Mouse (Mus musculus) cerebellum, adult 9-11 months (tissue): ENCODE results near the gene Prr22.

Experiments
- DNase-seq: peaks from one replicate; pipeline ENCODE4 v3.0.0; 2022

Gene Prr22

DNA sequence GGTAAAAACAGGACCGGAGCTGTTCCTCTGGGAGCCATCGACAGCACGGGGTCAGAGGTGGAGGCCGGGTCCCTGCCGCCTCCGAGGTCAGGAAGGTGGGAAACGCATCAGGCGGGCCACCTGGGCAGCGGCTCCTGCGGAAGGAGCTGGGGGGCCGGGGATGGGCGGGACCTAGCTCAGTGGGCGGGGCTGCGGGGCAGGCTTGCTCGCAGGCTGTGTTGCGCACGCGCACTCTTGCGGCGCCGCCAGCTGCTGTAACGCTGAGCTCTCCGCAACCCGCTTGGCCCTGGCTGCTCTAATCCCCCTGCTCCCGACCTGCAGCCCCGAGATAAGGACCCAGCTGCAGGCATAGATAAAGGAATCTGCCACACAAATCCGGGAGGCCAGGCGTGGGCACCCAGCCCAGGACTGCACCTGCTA, 8.0 kb upstream of the Prr22 start:
- DNase-seq = peak; percentile 90

DNA sequence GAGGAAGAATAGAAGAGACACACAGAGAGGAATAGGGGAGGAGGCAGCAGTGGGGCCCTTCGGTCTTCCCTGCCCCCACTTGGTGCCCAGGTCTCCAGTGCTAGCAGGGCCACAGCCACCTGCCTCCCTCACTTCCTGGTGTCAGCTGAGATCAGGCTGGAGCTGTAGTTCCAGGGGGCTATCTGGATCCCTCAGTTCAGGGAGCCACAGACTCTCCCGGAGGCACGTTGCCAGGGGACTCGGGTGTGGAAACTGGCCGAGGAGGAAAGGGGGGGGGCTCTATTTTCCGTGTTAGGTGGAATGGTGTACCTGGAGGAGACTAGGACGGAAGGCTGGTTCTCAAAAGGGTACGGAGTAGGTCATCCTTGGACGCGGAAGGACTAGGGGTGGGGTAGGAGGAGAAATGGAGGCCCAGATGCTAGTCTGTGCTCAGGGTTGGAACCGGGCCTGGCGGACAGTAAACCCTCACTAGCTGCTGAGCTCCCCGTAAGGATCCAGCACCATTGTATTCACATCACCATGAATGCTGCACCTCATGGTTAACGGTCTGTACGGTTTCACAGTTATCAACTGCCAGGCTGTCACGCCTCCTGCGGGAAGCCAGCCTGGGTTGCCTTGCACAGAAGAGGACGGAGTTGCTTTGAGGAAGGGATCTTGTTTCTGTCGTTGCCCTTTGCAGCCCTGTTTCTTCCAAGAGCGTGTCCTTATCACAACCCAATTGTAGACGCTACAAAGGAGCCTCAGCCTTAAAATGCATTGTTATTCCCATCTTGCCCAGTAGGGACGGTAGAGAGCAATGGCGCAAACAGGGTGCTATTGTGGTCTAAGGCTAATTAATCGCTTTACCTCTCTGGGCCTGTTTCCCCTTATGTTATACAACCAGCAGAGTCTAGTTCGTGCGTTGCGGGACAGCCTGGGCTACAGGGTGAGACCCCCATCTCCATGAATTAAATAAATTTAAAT, 7.0 kb upstream of the Prr22 start:
- DNase-seq = peak; percentile 79

DNA sequence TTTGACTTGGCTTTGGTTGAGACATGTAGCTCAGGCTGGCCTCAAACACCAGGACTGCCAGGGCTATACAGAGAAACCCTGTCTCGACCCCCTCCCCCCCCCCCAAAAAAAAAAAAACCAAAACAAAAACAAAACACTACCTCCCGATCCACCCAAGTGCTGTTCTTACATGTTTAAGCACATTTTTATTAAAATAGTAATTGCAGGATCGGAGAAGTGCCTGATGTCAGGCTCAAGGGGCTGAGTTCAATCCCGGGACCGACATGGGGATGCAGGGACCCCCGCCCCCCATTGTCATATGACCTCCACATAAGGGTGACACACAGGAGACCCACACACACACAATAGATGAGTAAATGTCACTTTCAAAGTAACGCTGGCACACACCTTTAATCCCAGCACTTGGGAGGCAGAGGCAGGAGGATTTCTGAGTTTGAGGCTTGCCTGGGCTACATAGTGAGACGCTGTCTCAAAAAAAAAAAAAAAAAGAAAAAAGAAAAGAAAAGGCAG, 6.3 kb upstream of the Prr22 start:
- peak; percentile 72 for DNase-seq

DNA sequence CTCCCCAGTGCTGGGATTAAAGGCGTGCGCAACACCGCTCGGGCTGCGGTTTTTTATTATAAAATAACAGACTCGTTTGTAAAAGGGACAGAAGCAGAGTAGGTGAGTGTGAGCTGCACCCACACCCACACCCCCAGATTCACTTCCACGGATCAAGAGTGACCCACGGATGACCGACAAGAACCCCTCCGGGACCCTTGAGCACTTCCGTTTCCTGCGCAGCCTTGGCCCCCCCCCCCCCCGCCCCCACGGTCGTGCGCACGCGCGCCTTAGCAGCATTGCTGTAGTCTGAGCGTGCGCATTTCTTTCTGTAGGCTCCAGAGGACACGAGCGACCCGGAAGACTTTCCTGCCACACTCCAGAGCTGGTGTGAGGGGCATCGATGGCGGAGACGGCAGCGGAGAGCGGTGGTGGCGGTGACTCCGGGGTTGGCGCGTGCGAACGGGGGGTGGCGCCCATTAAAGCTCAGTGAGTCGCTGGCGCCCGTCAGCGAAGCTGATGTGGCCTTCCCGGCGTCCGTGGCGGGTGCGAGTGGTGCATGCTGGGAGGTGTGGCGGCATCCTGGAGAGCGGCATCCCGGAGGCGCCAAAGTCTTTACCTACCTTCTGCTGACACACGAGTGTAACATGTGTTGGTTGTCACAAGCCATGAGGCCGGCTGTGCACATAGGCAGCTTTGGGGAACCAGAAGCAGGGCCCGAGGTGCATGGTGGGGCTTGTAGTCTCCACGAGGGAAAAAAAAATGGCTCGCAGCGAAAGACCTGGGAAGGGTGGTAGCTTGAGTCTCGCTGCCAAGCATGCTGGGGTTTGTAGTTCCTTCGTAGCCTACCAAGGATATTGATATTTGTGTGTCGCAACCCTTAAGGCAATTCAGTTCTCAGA, 5.3 kb upstream of the Prr22 start, which contains the start of gene Dus3l:
Gene Dus3l (plus strand): TSS at position 284 of the 881 bp plus-strand sequence.
- DNase-seq = peak; percentile 95

DNA sequence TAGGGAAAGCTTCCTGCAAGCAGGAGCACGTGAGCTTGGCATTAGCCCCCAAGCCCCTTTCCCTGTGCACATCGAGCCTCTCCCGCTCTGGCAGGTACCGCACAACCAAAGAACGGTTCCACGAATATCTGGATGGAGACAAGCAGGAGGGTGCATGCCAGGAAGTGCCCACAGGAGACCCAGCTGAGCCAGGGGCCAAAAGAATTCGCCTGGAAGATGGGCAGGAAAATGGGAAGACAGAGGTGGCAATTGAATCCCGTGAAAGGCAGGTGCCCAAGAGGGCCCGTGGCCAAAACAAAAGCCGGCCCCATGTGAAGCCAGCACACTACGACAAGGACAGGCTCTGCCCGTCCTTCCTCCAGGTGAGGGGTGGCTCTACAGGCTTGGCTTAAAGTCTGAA, 4.6 kb upstream of the Prr22 start:
- DNase-seq = peak; percentile 88

DNA sequence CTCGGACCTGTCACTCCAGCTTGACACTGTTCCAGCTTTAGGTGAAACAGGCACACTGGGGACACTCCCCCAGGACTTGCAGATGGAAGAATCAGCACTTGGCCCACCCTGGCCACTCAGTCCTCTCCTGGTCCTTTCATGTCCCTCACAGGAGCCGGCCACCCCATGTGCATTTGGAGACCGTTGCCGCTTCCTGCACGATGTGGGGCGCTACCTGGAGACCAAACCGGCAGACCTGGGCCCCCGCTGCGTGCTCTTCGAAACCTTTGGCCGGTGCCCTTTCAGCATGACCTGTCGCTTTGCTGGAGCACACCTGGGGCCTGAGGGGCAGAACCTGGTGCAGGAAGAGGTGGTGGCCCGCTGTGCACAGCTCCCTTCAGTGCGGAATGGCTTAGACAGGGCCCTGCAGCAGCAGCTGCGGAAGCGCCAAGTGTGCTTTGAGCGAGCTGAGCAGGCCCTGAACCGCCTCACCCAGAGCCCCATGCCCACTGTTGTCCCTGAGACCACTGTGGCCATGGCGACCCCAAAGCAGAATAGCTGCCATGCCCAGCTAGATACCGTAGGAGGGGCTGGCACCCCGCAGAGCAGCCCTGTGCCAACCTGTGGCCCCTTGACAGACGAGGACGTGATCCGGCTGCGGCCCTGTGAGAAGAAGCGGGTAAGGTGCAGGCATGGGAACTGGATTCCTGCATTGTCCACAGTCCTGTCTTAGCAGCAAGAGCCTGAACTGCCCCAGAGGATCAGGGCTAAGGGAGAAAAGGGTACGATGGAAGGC, 3.2 kb upstream of the Prr22 start:
- DNase-seq = peak; percentile 76

DNA sequence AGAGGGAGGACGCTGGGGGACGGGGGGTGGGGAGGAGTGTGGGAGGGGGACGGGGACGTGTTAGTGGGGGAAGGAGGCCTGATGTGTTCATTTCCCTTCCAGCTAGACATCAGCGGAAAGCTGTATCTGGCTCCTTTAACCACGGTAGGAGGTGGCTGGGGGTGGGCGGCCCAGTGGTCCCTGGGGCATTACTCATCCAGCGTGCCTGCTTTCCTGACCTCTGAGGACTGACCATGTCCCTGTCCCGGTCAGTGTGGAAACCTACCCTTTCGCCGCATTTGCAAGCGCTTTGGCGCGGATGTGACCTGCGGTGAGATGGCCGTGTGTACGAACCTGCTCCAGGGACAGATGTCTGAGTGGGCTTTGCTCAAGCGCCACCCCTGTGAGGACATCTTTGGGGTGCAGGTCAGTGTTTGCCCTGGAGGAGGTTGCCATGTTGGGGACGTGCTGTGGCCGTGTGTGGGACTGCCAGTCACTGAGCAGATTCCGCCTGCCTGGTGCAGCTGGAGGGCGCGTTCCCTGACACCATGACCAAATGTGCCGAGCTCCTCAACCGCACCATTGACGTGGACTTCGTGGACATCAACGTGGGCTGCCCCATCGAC, 2.4 kb upstream of the Prr22 start:
- DNase-seq = no peak

DNA sequence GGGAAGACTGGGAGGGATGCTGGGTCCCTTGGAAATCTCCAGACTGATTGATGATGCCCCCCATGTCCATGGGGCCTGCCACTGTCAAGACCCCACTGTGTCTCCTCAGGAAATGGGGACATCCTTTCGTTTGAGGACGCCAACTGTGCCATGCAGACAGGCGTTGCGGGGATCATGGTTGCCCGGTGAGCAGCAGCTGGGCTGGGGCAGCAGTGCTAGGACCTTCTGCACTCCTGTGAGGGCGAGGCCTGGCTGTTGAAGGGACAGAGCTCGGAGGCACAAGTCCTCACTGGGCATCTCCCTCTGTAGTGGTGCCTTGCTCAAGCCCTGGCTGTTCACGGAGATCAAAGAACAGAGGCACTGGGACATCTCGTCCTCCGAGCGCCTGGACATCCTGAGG, 1.1 kb upstream of the Prr22 start:
- DNase-seq = no peak

DNA sequence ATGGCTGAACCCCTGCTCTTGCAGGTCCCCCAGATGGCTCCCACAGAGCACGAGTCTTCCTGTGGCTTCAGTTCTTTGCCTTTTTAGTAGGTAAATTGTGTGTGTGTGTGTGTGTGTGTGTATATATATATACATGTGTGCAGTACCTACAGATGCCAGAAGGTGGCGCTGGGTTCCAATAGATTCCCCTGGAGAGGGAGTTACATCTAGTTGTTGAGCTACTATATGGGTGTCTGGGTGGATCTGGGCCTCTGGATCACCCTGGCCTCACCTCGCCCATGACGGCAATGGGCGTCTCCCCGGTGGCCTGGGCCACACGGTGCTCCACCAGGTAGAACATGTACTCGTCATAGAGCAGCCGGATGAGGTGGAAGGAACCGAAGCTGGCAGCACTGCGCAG, 7.5 kb downstream of the Prr22 start:
- DNase-seq = no peak

DNA sequence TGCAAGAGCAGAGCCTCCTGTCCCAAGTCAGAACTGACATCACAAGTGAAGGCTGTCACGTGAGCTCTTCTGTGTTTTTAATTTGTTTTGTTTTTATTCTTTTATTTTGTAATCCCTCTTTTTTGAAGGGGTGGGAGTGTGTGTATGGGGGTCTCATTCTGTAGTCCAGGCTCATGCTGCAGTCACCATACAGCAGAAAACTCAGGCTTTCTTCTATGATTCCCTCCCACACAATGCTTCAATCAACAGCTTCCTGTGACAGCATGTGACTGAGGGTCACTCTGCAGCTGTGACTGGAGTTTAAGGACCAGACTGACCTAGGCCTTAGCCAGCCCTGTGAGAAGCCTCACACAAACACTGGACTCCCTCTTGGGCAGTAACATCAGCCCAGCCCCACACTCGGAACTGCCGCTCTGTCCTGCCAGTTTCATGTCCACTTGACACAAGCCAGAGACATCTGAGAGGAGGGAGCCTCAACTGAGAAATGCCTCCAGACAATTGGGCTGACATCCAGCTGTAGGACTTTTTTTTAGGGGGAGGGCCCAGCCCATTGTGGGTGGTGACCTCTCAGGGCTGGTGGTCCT, 8.8 kb downstream of the Prr22 start:
- DNase-seq = no peak

DNA sequence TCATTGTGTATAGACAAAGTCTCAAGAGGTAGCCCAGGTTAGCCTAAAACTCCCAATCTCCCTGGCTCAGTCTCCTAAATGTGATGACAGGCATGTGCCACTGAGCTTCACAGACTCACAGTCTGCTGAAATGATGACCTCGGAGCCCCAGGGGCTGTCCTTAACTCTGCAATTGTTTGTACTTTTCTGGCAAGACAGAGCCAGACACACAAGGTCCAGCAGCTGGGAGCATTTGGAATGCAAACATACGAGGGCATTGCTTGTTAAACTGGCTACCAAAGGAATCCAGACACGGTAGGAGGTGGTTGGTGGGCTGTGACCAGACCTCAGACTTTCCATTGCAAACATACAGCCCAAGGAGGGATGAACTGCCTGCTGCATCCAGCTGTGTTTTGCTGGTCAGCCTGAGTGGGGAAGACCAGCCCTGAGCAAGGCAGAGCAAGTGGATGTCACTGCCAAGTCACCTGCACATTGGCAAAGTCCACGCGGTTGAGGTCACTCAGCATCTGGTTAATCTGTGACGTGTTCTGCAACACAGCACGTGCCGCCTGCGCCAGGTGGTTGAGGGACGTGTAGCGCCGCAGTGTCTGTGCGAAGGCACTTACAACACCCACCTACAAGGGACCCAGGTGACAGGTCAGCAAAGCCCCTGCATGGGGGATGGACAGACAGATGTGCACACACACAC, 10.4 kb downstream of the Prr22 start:
- DNase-seq = no peak

DNA sequence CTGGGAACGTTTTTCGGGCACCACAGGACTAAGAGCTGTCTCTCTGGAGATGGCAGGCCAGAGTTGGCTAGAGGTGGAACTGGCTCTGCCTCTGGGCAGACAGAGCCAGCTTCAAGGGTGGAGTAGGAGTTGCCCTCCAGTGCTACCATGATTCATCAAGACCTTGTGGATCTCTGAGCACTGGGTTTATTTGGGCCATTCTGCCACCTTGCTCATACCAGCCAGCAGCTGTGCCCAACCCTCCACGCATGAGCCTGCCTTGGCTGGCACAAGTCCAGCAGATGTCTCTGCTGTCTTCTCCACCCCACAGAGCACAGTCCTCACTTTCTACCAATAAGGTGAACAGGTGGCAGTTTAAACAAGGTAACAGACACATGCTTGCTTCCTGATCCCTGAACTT, 18.8 kb downstream of the Prr22 start:
- no peak for DNase-seq

DNA sequence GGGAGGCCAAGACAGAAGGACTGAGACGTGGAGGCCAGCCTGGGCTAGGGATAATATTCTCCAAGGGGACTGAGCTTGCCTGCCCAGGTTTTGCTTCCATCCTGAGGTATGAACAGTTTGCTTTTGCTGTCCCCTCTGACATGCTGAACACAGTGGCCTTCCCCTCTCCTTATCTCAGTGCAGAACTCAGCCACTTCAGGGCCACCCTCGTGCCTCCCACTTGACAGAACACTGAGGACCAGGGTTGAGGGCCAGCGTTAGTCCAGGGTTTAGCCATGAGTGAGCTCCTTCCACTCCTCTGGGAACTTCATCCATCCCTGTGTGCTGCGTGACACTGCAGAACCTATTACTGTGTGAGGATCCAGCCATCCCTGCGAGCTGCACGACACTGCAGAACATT, 19.2 kb downstream of the Prr22 start:
- DNase-seq = no peak

DNA sequence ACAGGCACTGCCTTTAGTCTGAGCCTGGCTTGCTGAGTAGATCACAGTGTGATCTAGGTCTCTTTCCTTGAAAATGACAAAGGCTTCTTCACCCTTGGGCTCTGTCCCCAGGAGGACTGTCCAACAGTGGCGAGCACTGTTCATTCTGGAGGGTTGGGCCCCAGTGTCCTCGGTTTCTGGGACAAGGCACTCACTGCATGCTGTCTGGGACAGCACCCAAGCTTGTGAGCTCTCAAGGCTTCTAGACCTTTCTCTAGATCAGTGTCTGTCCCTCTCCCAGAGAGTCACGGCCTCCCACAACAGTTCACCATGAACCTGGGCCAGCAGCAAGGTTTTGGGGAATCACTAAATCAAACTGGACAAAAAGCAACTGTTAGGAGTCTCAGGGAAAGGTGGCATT, 22.5 kb downstream of the Prr22 start:
- no peak for DNase-seq

DNA sequence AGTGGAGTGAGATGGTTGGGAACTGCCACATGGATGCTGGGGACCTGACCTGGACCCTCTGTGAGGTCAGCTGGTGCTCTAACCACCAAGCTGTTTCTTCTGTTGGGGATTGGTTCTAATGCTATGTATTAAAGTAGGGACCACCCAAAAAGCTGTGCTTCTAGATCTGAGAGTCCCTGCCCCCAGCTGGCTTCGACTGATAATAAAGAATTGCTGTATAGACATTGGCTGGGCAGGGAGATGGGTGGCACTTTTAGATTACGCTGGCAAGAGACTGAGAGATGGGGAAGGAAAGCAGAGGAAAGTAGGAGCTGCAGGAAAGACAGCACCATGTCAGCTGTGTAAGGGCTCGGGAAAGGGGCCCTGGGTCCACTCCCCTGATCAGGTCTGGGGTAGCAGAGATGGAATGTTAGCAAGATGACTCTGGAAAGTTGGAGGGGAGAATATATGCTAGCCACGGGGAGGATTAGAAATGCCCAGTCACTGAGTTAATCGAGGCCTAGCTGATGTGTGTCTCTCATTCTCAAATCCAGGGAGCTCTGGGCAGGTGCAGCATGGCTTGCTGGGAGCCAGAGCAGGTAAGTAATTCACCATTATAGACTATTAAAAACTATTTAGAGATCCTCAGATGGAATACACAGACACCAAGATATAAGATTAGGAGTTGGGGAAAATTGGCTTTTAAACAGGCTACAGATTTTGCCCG, 23.7 kb downstream of the Prr22 start:
- DNase-seq = no peak

DNA sequence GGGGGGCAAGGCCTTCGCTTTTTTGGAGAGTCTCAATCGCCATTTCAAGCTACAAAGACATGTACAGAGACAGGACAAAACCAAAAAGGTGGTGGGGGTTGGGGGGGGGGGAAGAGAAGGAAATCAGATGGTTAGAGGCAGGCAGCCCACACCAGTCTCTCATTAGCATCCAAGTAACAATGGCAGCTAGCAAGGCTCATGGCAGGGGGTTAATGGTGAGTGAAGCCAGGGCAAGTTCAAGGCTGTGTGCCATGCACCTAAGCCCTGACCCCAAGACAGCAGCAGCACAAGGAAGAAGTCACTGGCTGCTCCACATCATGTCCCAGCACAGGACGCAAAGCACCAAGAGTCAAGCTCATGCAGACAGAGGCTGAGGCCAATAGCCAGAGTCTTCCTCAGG, 29.2 kb downstream of the Prr22 start:
- DNase-seq = no peak

DNA sequence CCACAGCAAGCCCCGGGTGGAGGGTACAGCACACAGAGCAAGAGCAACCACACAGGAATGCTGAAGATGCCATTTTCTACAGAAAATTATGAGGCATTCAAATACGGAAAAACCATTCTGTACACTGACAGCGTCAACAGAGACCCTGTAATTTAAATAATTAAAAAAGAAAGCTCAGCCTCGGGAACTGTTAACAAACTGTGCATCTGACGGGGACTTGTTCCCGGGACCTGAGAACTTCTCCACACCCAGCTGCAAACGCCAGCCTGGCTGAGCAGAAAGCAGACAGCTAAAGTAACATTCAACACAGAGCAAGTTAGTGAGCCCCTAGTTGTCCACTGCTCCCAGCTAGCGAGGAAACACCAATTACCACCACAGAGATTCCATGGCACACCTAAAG, 32.0 kb downstream of the Prr22 start:
- DNase-seq = no peak

DNA sequence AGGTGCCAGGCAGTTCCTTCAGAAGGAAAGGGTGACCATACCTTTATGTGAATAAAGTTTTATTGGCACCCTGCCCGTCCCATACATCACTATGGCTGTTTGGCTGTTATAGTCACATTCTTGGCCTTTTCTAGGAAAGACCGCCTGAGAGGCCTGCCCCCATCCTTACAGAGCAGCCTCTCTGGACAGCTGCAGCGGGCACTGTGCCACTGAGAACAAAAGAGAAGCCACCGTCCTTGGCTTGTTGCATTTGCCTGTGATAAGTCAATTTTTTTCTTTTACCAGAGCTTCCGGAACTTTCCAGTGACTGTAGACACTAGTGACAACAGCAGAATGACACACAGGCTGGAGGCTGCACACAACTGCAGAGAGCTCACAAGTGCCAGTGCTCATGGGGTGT, 34.9 kb downstream of the Prr22 start:
- DNase-seq = no peak

DNA sequence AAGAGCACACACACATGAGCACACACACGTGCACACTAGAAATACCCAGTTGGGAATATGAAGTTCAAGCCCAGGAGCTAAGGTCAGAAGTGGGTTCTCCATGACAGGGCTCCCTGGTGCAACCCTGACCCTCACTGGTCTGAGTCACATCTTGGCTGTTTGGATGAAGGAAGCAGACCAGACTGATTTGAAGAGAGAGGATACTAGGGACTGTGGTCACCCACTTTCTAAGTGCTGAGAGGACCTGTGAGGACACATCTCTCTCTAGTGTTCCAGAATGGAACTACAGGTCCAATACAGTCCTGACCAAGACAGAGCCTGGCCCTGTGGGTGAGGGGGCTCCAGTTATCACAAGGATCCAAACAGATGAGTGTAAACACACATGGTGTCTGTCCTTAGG, 35.7 kb downstream of the Prr22 start:
- DNase-seq = no peak

DNA sequence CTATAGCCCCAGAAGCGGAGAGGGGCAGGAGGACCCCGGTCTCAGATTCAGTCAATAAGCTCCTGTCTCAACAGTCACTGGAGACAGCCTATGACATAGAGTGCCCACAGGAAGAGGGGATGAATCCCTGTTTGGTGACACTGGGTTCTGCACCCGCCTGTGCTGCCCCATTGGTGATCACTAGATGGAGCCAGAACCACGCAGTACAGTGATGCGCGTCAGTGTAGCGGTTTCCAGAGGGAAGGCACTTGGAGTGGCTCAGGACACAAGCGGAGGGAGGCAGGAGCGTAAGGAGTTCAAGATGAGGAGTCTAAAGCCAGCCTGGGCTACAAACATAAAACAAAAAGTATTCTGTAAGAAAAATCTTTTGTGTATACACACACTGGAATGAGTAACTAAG, 38.5 kb downstream of the Prr22 start:
- peak; percentile 63 for DNase-seq

DNA sequence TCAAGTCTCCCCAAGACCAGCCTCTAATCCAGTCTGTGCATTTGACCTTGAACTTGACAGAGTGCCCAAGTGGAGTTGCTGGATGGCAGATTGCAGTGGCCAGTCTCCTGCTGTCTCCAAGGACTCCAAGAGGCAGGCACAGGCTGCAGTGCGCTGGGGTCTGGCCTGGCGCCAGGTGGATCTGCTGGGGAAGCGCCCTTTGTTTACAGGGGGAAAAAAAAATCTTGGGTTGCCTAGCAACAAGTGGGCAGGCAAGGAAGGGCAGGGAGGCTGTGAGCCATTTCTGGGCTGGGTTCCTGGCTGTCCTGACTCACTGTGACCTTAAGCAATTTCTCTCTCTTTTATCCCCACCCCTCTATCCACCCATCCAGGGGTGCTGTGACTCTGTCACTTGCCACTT, 40.2 kb downstream of the Prr22 start:
- peak; percentile 72 for DNase-seq
